Mouse (Mus musculus) retina, embryonic 14.5 days (tissue): ENCODE data around the gene Nrxn2.

Experiments
- DNase-seq: peaks from one replicate; pipeline ENCODE4 v3.0.0-alpha.2; 2015; ENCODE audit warnings: low spot score

Gene Nrxn2

DNA sequence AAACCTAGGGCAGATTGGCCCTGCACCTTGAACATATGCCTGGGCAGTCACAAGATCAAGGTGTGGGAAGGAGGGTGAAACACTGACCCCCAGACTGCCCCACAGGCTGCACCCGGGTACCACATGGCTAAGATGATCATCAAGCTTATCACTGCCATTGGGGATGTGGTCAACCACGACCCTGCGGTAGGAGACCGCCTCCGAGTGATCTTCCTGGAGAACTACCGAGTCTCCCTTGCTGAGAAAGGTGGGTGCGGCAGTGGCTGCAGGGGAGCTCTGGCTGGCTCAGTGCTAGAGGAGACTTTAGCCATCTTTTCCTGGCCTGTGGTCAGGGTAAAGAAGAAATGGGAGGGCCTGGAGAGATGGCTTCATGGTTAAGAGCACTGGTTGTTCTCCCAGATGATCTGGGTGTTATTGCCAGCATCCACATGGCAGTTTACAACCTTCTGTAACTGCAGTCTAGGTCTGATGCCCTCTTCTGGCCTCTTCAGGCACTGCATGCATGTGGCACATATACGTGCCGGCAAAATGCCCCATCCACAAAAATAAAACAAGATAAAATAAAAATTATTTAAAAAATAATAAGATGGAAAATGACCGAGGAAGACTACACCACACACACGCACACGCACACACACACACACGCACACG is 25.7 kb upstream of the Nrxn2 start:
- no peak for DNase-seq

DNA sequence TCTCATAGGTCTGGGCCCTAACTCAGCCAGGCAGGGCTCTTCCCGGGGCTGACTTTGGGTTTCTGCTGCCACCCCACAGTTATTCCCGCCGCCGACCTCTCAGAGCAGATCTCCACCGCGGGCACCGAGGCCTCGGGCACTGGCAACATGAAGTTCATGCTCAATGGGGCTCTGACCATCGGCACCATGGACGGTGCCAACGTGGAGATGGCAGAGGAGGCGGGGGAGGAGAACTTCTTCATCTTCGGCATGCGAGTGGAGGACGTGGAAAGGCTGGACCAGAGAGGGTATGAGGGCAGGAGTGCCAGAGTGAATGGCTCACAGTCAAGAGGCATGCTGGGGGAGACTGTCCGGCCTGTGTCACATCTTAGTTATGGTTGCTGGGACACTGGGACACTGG is 24.9 kb upstream of the Nrxn2 start:
- DNase-seq = no peak

DNA sequence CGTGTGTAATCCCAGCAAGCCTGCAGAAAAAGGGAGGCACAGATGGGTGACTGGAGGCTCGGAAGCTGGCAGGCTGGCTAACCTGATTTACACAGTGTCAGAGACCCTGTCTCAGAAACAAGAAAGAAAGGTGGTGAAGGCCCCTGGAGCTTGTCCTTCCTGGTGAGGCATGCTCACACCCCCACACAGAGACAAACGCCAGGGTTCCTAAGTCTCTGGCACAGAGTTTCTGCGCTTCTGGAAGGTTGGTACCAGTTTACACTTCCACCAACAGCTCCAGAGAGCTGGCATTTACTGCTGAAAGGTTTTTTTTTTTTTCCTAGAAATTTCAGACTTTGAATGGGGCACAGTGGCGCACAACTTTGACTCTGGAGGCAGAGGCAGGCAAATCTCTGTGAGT is 22.3 kb upstream of the Nrxn2 start:
- no peak for DNase-seq

DNA sequence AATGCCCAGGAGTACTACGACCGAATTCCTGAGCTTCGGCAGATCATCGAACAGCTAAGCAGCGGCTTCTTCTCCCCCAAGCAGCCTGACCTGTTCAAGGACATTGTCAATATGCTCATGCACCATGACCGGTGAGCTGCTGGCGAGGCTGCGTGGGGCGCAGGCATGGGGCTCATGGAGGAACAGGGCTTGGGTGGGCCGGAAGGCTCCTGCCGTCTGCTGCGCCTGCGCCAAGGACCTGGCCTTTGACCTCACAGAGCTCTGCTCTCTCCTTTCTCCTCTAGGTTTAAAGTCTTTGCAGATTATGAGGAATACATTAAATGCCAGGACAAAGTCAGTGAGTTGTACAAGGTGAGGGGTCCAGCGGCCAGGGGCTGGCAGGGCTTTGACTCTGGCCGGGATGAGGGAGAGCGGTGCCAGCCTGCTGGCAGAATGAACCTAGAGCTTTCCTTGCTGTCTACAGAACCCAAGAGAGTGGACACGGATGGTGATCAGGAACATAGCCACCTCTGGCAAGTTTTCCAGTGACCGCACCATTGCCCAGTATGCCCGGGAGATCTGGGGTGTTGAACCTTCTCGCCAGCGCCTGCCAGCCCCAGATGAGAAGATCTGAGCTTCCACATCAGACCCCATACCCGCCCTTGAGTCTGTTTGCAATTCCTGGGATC is 20.8 kb upstream of the Nrxn2 start:
- DNase-seq = no peak

DNA sequence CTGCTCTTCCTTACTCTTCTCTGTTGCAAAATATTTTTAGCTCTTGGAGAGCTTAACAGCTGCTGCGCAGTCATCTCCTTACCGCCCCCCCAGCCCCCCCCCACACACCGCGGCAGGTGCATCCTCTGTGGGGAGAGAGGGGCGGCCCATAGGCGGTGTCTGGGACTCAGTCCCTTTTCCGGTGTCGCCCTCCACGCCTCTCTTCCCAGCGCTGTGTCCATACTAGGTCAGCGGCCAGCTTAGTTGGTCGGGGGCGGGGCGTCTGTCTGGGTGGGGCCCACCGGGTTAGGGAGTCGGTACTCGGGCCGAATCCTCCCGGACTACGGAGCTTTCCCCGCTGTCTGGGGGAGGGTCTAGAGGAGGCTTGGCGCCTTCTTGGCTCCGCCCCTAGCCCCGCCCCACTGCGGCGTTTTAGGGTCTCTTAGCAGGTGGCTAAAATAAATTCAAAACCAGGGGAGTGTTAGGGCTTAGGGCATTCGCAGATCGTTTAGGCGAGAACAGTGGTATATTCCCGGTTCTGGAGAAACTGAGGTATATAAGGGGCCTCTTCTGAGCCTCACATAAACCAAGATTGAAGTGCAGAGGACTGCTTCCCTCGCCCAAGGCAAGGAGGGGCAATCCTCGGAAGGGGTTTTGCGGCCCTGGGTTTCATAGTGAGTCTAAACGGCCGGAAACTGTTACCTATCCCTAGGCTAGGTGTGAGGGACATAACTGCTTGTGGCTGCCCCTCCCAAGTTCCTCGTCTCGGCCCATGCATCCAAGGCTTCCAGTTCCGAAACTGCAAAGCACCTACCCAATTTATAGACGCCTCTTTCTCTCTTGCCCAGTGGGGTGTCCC is 19.9 kb upstream of the Nrxn2 start:
- DNase-seq = peak; percentile 80

DNA sequence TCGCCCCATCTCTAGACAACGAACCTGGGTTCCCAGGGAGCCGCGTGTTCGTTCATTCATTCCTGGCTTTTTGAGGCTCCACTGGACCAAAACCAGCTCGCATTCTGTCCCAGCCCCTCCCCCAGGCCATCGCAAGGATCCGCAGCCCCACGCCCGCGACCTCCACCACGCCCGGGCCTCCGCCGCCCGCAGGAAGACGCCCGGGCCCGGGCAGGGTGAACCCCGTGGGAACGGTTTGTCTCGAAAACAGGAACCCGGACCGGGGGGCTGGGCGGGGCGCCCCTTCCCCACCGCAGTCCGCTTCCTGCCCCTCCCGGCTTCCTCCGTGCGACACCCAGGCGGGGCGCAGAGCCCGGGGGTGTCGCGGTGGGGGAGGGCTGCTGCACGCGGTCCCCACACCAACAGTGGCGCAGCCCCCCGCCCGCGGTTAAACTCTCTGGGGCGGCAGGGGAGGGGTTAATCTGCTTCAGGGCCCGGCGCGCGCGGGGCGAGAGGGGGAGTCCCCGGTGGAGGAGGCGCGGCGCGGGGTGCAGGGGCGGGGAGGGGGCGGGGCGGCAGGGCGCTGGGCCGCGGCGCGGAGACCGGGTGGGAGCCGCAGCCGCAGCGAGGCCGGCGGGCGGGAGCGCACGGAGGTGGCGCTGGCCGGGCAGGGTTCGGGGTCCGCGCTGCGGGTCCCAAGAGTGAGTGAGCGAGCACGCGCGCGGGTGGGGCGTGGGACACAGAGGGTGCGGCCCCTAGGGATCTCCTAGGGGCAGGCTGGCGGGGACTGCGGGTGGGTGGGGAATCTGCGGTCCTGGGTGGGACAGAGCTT is 19.0 kb upstream of the Nrxn2 start, which contains the start of gene Rasgrp2:
Gene Rasgrp2, plus strand, starts transcription at position 56 of the 811 bp plus-strand sequence.
- peak; percentile 60 for DNase-seq

DNA sequence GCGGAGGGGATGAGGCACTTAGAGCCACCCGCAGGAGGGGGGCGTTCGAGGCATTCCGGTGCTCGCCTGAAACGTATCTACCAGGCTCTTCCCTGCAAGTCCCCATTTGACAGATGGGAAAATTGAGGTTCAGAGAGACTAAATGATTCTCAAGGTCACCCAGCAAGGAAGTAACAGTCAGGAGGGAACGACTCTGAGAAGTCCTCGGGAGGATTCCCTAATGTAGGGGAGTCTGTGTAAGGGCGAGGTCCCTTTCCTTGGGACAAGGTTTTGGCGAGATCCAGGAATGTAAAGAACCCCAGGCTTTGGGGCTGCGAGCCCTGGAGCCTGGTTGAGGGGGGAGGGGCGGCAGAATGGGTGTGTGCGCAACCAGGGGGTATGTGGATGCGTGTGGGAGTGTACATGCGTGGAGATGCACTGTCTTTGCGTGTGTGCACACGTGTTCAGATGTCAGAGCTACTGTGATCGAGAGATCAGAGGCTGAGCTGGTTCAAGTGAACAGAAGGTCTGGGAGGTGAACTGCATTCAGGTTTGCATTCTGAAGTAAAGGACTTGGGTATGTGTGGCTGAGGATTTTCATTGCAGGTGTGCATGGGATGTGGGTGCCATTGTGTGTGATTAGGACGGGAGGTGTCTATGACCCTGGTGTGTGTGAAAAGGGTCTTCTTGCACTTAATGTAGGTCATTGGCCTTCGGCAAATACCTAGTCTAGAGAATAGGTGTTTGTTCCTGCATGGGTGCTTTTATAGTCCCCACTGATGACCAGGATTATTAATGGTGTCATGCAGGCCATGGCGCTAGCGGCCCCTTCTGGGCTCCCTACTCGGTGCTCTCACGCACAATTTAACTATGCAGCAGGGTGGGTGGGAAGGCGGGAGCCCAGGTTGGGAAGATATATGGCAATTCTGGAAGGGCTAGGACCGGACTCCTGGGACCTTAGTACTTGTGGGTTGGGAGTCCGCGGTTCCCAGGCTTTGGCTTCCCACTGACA is 18.1 kb upstream of the Nrxn2 start:
- DNase-seq = peak; percentile 32

DNA sequence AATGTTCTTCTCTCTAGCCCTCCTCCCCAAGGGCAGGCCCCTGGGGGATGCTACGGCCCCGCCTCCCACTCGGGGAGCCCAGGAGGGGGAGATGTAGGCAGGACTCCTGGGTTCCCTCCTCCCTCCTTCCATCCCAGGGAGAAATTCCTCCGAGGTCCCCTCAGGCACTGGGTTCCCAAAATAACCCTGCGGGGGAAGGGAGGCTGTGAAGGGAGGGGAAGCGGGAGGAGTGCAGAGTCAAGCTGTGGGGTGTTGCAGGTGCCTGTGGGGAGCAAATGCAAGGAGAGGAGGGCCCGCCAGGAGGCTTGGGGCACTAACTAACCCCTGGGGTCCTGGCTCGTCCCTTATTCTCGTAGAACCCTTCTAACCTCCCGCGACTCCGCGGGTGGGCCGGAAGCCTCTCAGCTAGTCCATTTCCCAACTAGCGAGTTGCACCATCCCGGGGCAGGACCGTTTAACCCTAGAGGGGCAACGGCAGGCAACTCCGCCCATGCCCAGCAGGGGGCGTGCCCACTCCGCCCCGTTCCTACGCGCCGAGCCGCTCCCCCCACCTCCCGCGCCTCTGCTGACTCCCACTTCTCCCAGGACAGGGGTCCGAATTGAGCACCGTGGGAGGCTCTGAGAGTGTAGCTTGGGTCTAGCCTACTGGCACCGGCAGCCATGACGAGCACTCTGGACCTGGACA is 17.3 kb upstream of the Nrxn2 start:
- peak; percentile 88 for DNase-seq

DNA sequence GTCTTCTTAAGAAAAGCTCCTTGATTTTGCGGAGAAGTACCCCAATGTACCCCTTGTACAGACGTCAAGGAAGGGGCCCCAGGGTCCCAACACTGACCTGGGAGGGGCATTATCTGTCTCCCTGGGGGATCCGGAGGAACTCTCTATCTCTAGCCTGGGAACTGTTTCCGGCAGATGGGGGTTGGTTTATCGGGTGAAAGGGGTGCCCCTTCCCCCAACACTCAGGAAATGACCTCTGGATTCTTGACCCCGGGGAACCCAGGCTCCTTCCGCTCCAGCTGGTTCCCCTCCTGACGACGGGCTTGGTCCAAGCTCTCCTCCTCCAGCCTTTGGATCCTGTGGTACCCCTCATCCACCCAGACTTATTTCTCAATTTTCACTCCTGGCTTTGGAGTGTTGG is 16.6 kb upstream of the Nrxn2 start:
- DNase-seq = no peak

DNA sequence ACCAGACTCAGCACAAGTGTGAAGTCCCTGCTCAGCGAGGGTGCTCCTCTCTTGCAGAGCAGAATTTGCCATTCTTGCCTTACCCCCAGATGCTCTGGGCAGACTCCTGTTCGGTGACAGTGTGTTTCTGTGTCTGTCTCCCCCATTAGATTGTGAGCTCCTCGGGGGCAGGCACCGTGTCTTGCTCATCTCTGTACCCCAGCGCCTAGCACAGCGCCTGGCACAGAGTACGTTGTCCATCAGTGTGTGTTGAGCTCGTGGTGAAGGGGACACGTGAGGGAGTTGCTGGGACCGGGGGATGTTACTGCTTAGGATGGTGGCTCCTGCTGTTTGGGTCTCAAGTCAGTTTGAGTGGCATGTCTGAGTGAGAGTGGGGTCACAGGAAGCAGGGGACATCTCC is 14.7 kb upstream of the Nrxn2 start:
- no peak for DNase-seq

DNA sequence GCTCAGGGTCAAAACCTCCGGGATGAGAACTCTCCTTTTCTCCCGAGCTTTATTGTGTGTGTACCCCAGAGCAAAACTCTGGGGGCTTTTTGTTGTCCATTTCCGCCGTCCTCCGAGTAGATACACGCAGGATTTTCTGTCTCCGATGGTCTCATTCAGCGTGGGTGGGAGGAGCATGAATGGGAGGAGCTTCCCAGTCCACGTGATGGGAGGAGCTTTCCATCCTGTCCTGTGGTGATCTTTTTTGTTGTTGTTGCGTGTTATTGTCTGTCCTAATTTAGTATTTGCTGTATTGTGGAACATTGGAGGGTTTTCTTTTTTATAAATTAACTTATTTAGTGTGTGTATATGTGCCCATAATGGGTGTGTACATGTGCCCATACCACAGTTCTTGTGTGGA is 13.1 kb upstream of the Nrxn2 start:
- DNase-seq = no peak

DNA sequence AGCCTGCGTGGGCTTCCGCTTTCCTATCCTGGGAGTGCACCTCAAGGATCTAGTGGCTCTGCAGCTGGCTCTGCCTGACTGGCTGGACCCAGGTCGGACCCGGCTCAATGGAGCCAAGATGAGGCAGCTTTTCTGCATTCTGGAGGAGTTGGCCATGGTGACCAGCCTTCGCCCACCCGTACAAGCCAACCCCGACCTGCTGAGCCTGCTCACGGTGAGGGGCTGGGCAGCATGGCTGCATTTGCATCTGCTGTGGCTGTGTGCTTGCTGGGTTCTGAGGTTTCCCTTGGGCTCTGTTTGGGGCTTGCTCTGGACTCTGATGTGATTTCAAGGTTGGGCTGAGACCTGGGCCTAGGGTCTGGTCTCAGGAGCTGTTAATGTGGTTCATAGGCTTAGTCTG is 11.4 kb upstream of the Nrxn2 start:
- no peak for DNase-seq

DNA sequence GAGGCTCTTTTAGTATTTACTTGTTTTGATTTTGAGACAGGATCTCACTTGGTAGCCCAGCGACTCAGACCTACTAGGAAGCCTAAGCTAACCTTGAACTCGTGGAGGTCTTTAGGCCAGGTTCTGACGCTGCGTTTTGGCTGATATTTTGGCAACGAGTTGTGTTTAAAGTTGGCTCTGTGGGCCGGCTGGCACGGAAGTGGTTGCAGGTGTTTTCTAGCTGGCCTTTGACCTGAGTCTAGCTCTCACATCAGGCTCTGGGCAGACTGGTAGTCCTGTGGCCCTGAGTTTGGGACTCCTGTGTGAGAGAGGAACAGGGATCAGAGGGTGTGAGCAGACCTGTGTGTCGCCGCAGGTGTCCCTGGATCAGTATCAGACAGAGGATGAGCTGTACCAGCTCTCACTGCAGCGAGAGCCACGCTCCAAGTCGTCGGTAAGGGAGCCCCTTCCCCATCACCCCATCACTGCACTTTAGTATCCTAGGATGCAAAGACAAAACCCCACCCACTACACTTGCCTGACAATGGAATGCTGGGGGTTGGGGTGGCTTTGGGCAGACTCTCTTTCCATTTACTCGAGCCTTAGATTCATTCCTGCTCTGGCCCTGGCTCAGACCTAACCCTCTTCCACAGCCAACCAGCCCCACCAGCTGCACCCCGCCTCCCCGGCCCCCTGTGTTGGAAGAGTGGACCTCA is 10.6 kb upstream of the Nrxn2 start:
- DNase-seq = no peak

DNA sequence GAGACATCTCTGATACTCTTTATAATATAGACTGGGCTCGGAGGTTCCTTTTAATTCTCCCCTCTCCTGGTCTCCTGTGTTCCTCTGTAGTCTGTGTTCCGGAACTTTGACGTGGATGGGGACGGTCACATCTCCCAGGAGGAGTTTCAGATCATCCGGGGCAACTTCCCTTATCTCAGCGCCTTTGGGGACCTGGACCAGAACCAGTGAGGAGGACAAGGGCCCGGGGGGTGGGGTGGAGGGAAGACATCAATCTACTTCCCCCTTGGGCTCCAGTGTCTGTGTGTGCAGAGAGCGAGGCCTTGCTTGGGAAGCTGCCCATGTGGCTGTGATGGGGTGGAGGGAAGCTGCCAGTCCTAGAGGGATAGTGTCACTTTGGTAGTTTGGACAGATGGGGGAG is 9.8 kb upstream of the Nrxn2 start:
- DNase-seq = no peak

DNA sequence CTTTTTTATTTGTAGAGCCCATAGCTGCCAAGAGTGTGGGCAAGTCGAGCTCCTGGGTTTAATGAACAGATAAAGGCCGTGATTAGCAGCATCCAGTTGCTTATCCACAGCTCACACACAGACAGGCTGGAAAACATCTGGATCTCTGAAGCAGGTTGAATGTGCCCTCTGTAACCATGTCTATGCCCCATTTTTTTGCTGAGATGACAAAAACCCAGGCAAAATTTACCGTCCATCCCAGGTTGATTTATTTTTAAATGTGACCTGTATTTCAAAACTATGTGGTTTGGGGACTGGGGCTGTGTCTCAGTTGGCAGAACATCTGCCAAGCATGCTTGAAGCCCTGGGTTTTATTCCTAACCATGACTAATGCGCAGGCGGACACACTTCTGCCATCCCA is 9.4 kb upstream of the Nrxn2 start:
- DNase-seq = no peak

DNA sequence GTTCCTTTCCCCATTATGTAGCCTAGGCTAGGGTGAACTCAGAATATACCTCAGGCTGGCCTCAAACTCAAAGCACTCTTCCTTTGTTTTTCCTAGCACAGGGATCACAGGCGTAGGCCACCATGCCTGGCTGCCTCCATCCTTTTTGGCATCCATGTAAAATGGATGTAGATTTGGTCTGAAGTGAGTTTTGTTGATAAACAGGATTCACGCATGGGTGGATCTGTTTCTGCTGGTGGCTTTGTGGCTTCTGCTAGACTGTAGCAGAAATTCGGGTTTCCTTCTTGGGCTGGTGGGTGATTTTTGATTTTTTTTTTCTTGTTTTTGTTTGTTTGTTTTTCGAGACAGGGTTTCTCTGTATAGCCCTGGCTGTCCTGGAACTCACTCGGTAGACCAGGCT is 8.6 kb upstream of the Nrxn2 start:
- no peak for DNase-seq

DNA sequence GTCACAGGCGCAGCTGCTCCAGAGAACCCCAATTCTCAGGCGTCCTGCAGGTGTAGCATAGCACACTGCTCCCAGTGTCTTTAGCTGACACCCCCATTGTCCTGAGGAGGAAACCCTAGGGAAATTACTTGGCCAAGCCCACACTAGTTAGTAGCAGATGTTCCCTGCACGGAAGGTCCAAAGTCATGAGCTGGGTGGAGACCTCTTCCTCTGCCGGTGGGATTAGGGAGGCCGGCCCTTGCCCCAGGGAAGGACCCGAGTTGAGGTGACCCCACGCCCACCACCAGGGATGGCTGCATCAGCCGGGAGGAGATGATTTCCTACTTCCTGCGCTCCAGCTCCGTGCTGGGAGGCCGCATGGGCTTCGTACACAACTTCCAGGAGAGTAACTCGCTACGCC is 5.7 kb upstream of the Nrxn2 start:
- no peak for DNase-seq

DNA sequence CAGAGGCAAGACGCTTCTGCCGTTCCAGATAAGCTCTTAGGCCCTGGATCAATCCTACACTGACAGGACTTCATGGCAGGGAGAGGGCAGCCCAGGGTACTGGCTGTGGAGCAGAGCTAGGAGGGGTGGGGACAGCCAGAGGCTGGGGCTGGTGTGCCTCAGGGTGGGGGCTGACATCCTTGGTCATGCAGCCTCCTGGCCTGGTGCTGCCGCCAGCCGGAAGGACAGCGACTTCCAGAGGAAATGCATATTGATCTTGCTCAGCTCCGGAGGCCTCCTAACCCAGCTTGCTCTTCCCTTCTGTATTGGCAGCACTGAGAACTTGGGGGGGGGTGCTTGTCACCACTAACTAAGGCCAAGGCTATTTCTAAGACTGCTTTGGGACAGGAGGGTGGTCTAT is 3.1 kb upstream of the Nrxn2 start:
- no peak for DNase-seq

DNA sequence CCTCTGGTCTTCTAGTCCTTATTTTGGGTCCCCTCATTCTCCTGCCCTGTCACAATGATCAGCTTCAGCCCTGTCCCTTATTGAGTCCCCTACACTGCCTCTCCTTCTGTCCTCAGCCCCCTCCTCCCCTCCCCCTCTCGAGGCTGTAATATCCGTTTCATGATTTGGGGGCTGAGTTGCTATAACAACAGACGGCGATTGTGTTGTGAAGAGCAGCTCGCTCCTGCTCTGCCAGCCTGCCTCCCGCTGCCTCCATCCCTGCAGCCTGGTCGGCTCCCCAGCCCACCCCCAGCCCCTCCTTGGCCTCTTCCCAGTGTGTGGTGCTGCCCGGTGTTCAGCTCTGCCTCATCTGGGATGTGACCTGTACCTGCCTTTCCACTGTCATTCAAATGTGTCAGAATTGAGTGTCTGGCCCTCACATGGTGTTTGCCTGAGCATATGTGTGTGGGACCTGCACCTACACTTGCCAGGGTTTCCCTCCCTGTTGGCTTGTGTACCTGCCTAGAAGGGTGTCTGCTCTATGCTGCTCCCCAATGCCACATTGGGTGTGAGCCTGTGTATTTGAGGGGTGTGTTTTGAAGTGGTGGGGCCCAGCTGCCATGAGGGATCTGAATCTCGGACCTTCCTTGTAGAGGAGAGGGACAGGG is 2.3 kb upstream of the Nrxn2 start:
- peak; percentile 72 for DNase-seq
